Mouse (Mus musculus) mesoderm, embryonic 11.5 days (tissue): ENCODE data around the gene Bcdin3d.

Source experiments
- DNase-seq: peaks from one replicate; pipeline ENCODE4 v3.0.0-alpha.2; 2012; ENCODE audit warnings: low read depth, low spot score

Bcdin3d gene

GRCm38 (mm10) chr15:99474576-99474926, at the start of gene Bcdin3d:
Gene Bcdin3d (minus strand): TSS chr15:99474730.
- peak; percentile 95 for DNase-seq

- no peak for DNase-seq
Observed at GRCm38 (mm10) chr15:99520306-99520705, 45.8 kb upstream of the Bcdin3d start.

- no peak for DNase-seq
Observed at GRCm38 (mm10) chr15:99519626-99520025, 45.1 kb upstream of the Bcdin3d start.

GRCm38 (mm10) chr15:99517715-99518114, 43.2 kb upstream of the Bcdin3d start:
- DNase-seq = no peak

- DNase-seq = no peak
Observed at GRCm38 (mm10) chr15:99516715-99517114, 42.2 kb upstream of the Bcdin3d start.

- no peak for DNase-seq
Observed at GRCm38 (mm10) chr15:99511797-99512525, 37.4 kb upstream of the Bcdin3d start.

GRCm38 (mm10) chr15:99510621-99511020, 36.1 kb upstream of the Bcdin3d start:
- DNase-seq = no peak

- DNase-seq = no peak
Observed at GRCm38 (mm10) chr15:99509840-99510239, 35.3 kb upstream of the Bcdin3d start.

GRCm38 (mm10) chr15:99505324-99506095, 31.0 kb upstream of the Bcdin3d start:
- DNase-seq = no peak

GRCm38 (mm10) chr15:99503256-99503655, 28.7 kb upstream of the Bcdin3d start:
- no peak for DNase-seq

- DNase-seq = peak; percentile 48
Observed at GRCm38 (mm10) chr15:99502311-99502831, 27.8 kb upstream of the Bcdin3d start.

GRCm38 (mm10) chr15:99501292-99502260, 27.0 kb upstream of the Bcdin3d start:
- DNase-seq = no peak

GRCm38 (mm10) chr15:99500320-99500719, 25.8 kb upstream of the Bcdin3d start:
- no peak for DNase-seq

GRCm38 (mm10) chr15:99499726-99500125, 25.2 kb upstream of the Bcdin3d start:
- DNase-seq = no peak

- no peak for DNase-seq
Observed at GRCm38 (mm10) chr15:99498781-99499180, 24.3 kb upstream of the Bcdin3d start.

- no peak for DNase-seq
Observed at GRCm38 (mm10) chr15:99498356-99498755, 23.8 kb upstream of the Bcdin3d start.

GRCm38 (mm10) chr15:99497527-99498242, 23.2 kb upstream of the Bcdin3d start:
- no peak for DNase-seq

- DNase-seq = peak; percentile 85
Observed at GRCm38 (mm10) chr15:99497061-99497460, 22.5 kb upstream of the Bcdin3d start.

GRCm38 (mm10) chr15:99484745-99485144, 10.2 kb upstream of the Bcdin3d start:
- no peak for DNase-seq

GRCm38 (mm10) chr15:99475814-99476213, 1.3 kb upstream of the Bcdin3d start:
- no peak for DNase-seq
